Mouse (Mus musculus) embryonic facial prominence, embryonic 15.5 days (tissue): ENCODE data around the gene Dync1li2. TPM values are rescaled to one million over a fixed set of nuclear protein-coding genes. Genes with fewer than 3 reads are reported as not detected.

Source experiments
- ATAC-seq: fragments of 200-750 bp; cut with Nextera tagmentation; 2 replicates; pipeline ENCODE4 v1.8.0; 2017; ENCODE audit warnings: low read depth, moderate TSS enrichment; ENCODE audit not compliant: insufficient number of reproducible peaks, low FRiP score, low TSS enrichment
- H3K27ac ChIP-seq: fragments of 300-500 bp; sonication (generic); replicated peaks from 2 replicates; pipeline ENCODE4 v1.5.1; 2015; ENCODE audit warnings: mild to moderate bottlenecking, inconsistent platforms
- H3K27me3 ChIP-seq: fragments of 300-500 bp; sonication (generic); 2 replicates; pipeline ENCODE4 v1.6.1; 2015; ENCODE audit warnings: inconsistent platforms
- H3K36me3 ChIP-seq: fragments of 300-500 bp; sonication (generic); 2 replicates; pipeline ENCODE4 v1.6.1; 2015; ENCODE audit warnings: mild to moderate bottlenecking, inconsistent platforms
- H3K4me1 ChIP-seq: fragments of 300-500 bp; sonication (generic); 2 replicates; pipeline ENCODE4 v1.6.1; 2015; ENCODE audit warnings: inconsistent platforms
- H3K4me2 ChIP-seq: fragments of 300-500 bp; sonication (generic); replicated peaks from 2 replicates; pipeline ENCODE4 v1.6.1; 2015; ENCODE audit warnings: mild to moderate bottlenecking, inconsistent platforms
- H3K4me3 ChIP-seq: fragments of 300-500 bp; sonication (generic); replicated peaks from 2 replicates; pipeline ENCODE4 v1.5.1; 2015; ENCODE audit warnings: mild to moderate bottlenecking, inconsistent platforms
- H3K9ac ChIP-seq: fragments of 300-500 bp; sonication (generic); 2 replicates; pipeline ENCODE4 v1.6.1; 2015; ENCODE audit warnings: inconsistent platforms
- H3K9me3 ChIP-seq: fragments of 300-500 bp; sonication (generic); replicated peaks from 2 replicates; pipeline ENCODE4 v1.6.1; 2016; ENCODE audit warnings: inconsistent platforms
- WGBS: fragments of 180-500 bp; shearing (Covaris S2); methylation state at CpG from one replicate; pipeline ENCODE4 v1.1.7; 2015; 5-methylcytosine and 5-hydroxymethylcytosine counted together
- polyA plus RNA-seq: library from polyadenylated mRNA; unstranded; fragments of >200 nt; fragmentation: Nextera tagmentation; extraction: Ambion mirVana; gene quantifications from 2 replicates; pipeline ENCODE4 v1.2.1, GENCODE M21; 2015

The Dync1li2 gene
- polyA plus RNA-seq, 1 experiment from 2014 or later = 63.0 TPM

DNA sequence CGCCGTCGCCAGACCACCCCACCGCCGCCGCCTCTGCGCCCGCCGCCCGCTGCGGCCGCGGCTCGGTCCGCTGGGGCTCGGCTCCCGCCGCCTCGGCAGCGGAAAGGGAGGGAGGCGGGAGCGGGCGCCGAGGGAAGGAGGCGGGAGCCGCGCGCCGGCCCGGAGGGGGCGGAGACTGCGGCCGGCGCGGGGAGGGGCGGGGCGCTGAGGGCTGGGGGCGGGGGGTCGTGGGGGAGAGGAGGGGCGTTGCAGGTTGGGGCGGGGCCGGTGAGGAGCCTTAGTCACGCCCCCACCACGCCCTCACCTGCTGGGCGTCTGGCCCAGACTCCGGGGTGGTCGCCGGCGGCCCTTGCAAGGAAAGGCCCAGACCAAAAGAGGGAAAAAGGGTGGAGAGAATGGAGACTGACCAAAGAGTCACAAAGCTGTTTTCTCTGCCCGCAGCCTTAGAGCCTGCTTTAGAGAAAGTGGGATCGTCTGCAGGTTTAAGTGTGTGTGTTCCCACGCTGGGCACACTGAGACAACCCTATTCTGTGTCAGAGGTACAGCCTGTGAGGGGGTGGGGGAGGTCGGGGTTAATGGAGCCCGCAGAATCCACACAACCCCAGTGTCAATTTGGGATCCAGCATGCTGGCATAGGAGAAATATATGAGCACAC is 47.0 kb downstream of the Dync1li2 start, which contains the start of gene Cmtm4:
Gene Cmtm4 (minus strand): TSS at position 105 of the 655 bp plus-strand sequence.
- Histone ChIP-seq H3K27ac (peak within 1 kb of the TSS; percentile 52), H3K4me3 (peak within 1 kb of the TSS; percentile 85), H3K9ac (peak within 1 kb of the TSS; percentile 81), H3K36me3 (no peaks in the 10 kb centered on the region), H3K9me3 (no peaks in the 10 kb centered on the region), H3K27me3 (no peaks in the 10 kb centered on the region), H3K4me1 (peaks cover 18% of the 10 kb centered on the region), H3K4me2 (peak within 1 kb of the TSS; percentile 85)
- ATAC-seq = peak; percentile 89
- 3% methylated on average over 23 of the region's 54 CpGs for WGBS

DNA sequence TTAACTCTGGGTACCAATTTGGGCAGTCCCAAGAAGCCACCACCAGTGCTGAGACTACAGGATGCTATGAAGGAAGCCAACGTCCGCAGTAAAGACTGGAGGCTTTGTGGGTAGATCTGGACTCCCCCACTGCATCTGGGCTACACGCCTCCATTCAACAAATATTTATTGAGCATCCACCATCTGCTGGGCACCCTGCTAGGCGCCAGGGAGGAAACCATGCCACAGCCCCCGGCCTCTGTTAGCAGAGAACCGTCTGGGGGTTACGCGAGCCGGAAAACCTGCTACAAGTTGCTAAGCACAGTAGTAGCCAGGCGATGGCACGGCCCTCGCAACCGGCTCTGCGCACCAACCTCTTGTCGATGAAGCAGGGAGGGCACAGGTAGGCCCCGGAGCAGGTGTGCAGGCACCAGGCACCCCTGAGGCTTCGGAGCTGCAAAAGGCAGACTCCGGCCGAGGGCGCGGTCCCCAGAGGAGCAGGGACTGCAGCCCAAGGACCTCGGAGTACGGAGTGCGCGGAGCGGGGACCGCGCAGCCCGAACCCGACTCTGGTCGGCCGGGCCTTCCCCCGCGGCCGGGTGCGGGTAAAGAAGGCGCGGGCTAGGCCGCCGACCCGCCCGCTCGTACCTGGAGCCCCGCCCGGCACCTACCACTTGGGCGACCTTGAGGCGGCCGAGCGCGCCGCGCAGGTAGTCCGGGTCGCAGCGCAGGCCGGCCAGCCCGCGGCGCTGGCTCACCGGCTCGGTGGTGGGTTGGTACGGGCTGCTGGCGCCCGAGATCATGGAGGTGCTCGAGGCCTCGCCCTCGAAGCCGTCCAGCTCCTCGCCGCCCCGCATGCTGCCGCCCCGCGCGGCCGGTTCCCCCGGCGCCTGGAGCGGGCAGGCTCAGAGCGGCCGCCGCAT is 47.8 kb downstream of the Dync1li2 start:
- Histone ChIP-seq H3K4me2 (peak overlapping the region; percentile 85), H3K4me3 (peak overlapping the region; percentile 85), H3K27me3 (no peaks in the 10 kb centered on the region), H3K27ac (peak overlapping the region; percentile 52), H3K36me3 (no peaks in the 10 kb centered on the region), H3K9me3 (no peaks in the 10 kb centered on the region), H3K4me1 (peaks cover 18% of the 10 kb centered on the region), H3K9ac (peak overlapping the region; percentile 81)
- ATAC-seq = peak; percentile 76; the same call in 1 of the 2 replicates
- under 1% methylated on average over 78 of the region's 82 CpGs for WGBS

DNA sequence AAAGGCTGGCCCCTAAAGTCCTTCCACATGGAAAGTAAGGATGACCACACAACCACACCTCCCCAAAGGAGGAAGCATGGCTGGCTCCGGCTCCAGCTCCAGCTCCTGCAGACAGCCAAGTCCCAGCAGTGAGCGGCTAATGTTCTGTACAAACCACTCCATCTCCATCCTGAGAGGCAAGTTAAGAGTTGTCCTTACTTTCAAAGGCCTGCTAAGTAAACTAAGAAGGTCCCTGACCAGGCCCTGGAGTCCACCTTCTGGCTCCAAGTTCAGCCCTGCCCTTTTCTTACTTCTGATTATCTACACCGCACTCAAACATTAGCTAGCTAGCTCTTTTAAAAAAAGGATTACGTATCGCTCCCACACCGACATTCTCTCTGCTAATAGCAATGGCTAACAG is 49.1 kb downstream of the Dync1li2 start:
- Histone ChIP-seq H3K36me3 (no peaks in the 10 kb centered on the region), H3K9ac (no peak overlapping the region), H3K4me3 (peak overlapping the region; percentile 85), H3K27ac (no peak overlapping the region), H3K4me1 (peaks cover 18% of the 10 kb centered on the region), H3K9me3 (no peaks in the 10 kb centered on the region), H3K27me3 (no peaks in the 10 kb centered on the region), H3K4me2 (peak overlapping the region; percentile 85)
- ATAC-seq = no peak
- WGBS = 76% methylated on average over 6 of the region's 6 CpGs

DNA sequence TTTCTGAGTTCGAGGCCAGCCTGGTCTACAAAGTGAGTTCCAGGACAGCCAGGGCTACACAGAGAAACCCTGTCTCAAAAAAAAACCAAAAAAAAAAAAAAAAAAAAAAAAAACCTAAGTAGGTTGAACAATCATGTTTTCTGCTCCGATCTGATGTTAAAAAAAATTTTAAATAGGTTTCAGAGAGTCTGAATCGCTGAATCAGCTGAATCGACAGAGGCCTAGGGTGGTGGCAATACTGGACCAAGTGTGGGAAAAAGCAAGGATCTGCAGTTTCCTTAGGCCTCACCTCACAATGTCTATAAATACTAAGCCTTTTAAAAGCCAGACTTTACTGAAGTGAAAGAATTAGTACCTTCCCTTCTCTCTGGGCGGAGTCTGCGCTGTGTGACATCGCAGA is 49.7 kb downstream of the Dync1li2 start:
- Histone ChIP-seq H3K27me3 (no peaks in the 10 kb centered on the region), H3K27ac (no peak overlapping the region), H3K4me1 (peaks cover 19% of the 10 kb centered on the region), H3K4me2 (no peak overlapping the region), H3K9ac (no peak overlapping the region), H3K9me3 (no peaks in the 10 kb centered on the region), H3K4me3 (no peak overlapping the region), H3K36me3 (no peaks in the 10 kb centered on the region)
- WGBS = 94% methylated on average over 7 of the region's 7 CpGs
- no peak for ATAC-seq

DNA sequence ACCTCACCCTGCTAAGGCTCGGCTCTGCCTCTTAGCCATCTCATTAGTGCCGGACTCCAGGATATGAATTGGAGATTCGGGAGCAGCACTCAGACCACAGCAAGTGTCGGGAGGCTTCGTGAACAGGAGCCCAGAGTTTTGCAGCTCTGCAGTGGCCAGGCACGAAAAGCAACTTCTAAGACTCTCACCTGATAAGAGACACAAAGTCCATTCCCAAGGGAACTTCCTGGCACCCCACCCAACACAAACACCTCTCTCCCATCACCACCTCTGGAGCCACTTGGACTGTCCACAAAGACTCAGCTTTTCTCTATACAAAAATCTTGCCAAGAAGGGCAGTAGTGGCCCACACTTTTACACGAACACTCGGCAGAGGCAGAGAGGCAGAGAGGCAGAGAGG is 52.6 kb downstream of the Dync1li2 start:
- 87% methylated on average over 8 of the region's 8 CpGs for WGBS
- no peaks in the 10 kb centered on the region for H3K36me3 ChIP-seq
- H3K4me3 ChIP-seq = no peak overlapping the region
- no peak overlapping the region for H3K4me2 ChIP-seq
- peaks cover 44% of the 10 kb centered on the region for H3K4me1 ChIP-seq
- H3K9ac ChIP-seq = no peak overlapping the region
- no peak for ATAC-seq
- H3K27me3 ChIP-seq = no peaks in the 10 kb centered on the region
- no peak overlapping the region for H3K27ac ChIP-seq
- no peaks in the 10 kb centered on the region for H3K9me3 ChIP-seq

DNA sequence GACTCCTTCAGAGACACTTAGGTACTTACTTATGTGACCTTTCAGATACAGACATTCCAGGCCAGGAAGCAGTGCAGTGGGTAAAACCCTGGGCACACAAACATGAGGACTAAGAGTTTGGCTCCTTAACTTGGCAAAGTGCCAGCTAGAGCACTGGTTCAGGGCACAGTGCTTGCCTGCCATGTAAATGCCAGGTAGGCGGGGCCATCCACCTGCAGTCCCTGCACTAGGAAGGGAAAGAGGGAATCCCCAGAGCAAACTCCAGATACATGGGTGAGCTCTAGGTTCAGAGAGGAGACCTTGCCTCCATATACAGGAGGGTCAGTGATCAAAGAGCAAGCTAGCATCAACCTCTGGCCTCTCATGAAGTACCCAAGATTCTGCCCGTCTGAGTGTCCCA is 54.9 kb downstream of the Dync1li2 start:
- peaks cover 41% of the 10 kb centered on the region for H3K4me1 ChIP-seq
- no peaks in the 10 kb centered on the region for H3K27me3 ChIP-seq
- no peak overlapping the region for H3K9ac ChIP-seq
- no peak overlapping the region for H3K4me3 ChIP-seq
- H3K9me3 ChIP-seq = no peaks in the 10 kb centered on the region
- 81% methylated on average over 2 of the region's 2 CpGs for WGBS
- H3K27ac ChIP-seq = no peak overlapping the region
- H3K4me2 ChIP-seq = no peak overlapping the region
- ATAC-seq = no peak; the same call in 1 of the 2 replicates
- H3K36me3 ChIP-seq = no peaks in the 10 kb centered on the region

DNA sequence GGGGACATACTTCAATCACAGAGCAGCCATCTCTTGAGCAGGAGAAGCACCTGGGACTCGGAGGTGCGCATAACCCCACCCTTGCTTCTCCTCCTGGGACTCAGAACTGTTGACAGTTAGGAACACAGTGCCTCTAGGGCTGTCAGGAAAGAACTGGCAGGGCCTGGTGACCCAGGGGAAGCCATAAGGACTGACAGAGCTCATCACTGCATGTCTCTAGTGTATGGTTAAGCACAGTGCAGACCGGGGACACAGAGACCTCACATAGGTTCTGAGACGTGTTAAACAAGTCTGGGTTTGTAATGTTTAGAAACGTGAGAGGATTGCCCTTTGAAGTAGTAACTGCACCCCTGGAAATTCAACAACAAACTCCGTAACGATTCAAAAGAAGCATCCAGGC is 55.3 kb downstream of the Dync1li2 start:
- no peak overlapping the region; the same call in 1 of the 2 replicates for H3K27ac ChIP-seq

DNA sequence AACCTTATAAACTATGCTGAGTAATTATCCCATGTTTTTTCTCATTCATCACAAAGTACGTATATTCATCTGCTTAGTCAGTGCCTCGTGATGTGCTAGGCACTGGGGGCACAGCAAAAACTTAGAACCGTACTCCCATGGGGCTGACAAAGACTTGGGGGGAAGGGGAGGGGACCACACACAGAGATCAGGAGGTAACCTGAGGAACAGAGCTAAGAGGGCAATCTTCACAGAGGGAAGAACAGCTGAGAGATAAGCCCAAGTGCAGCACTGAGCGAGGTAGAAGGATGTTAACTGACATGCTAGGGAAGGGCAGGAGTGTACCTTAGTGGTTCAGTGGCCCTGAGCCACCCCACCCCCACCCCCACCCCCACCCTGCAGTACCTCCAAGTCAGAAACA is 56.2 kb downstream of the Dync1li2 start:
- H3K4me3 ChIP-seq = no peak overlapping the region
- no peaks in the 10 kb centered on the region for H3K9me3 ChIP-seq
- H3K4me2 ChIP-seq = no peak overlapping the region
- WGBS = 19% methylated on average over 4 of the region's 4 CpGs
- no peak overlapping the region for H3K9ac ChIP-seq
- no peaks in the 10 kb centered on the region for H3K27me3 ChIP-seq
- no peak for ATAC-seq
- H3K4me1 ChIP-seq = peaks cover 53% of the 10 kb centered on the region
- H3K27ac ChIP-seq = no peak overlapping the region
- H3K36me3 ChIP-seq = no peaks in the 10 kb centered on the region

More for the DNA sequence above, 55.3 kb downstream of the Dync1li2 start:
- ATAC-seq = peak; percentile 73; the same call in 1 of the 2 replicates
- Histone ChIP-seq H3K36me3 (no peaks in the 10 kb centered on the region), H3K9ac (no peak overlapping the region), H3K4me1 (peaks cover 45% of the 10 kb centered on the region), H3K4me3 (no peak overlapping the region), H3K4me2 (no peak overlapping the region), H3K9me3 (no peaks in the 10 kb centered on the region), H3K27me3 (no peaks in the 10 kb centered on the region)
- WGBS = 41% methylated on average over 7 of the region's 7 CpGs

DNA sequence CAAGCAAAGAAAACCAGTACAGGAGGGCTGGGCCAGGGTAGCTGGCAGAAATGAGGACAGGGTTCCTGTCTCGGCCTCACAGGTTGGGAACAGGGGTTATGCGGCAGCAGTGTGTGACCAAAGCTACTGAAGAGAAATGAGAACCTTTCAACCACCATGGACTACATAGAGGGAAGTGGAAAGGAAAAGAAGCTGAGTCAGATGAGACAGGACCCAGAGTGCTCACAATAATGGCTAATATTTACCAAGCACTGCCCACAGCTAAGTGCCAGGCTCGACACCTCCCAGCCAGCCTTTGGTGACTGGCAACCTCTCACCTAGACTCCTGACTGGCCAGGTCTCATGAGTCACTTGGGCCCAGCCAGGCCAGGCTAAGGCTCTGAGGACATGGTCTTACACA is 58.9 kb downstream of the Dync1li2 start:
- H3K9me3 ChIP-seq = no peaks in the 10 kb centered on the region
- ATAC-seq = no peak
- H3K4me1 ChIP-seq = peaks cover 56% of the 10 kb centered on the region
- H3K27ac ChIP-seq = no peak overlapping the region
- no peak overlapping the region for H3K4me2 ChIP-seq
- H3K36me3 ChIP-seq = no peaks in the 10 kb centered on the region
- 88% methylated on average over 3 of the region's 3 CpGs for WGBS
- H3K9ac ChIP-seq = no peak overlapping the region
- no peak overlapping the region for H3K4me3 ChIP-seq
- no peaks in the 10 kb centered on the region for H3K27me3 ChIP-seq

DNA sequence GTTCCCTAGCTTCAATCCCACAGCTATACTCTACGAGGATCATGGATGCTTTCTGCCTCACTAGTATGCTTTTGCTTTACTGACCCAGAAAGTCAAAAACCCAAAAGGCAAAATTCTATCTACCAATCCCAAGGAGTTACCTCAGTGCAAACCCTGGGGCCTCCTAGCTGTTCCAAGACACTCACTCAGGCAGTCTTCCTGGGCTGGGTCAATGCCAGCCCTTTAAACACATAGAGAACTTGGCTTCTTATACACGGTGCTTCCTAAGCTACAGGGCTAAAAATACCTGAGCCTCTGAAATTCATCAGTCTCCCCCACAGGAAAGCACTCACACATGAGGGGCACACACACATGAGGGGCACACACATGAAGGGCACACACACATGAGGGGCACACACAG is 59.6 kb downstream of the Dync1li2 start:
- no peak overlapping the region for H3K4me3 ChIP-seq
- no peak overlapping the region for H3K9ac ChIP-seq
- H3K27ac ChIP-seq = no peak overlapping the region; the same call in 1 of the 2 replicates
- WGBS = 39% methylated on average over 2 of the region's 2 CpGs
- no peaks in the 10 kb centered on the region for H3K36me3 ChIP-seq
- ATAC-seq = no peak
- no peaks in the 10 kb centered on the region for H3K27me3 ChIP-seq
- H3K4me1 ChIP-seq = peaks cover 56% of the 10 kb centered on the region
- no peak overlapping the region for H3K4me2 ChIP-seq
- no peaks in the 10 kb centered on the region for H3K9me3 ChIP-seq

DNA sequence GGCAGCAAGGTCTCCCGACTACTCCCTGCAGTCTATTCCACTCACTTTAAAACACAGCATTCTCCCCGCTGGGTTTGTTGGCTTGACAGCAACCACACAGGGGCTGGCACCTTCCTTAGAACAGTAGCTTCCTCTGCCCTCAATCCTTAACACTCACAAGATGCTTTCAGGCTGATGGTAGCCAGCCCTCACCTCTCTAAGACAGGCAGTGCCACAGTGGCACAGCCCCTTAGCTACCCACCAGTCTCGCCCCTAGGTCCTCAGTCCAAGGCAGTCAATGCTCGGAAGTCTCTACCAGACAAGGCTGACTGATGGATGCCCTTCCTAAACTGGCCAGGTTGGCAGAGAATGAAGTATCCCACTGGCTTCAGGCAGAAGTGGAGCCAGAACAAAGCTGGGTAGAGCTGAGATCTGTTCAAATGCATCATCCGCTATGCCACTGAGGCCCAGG is 61.9 kb downstream of the Dync1li2 start:
- Histone ChIP-seq H3K4me2 (no peak overlapping the region), H3K27me3 (no peaks in the 10 kb centered on the region), H3K9me3 (no peaks in the 10 kb centered on the region), H3K27ac (no peak overlapping the region), H3K36me3 (no peaks in the 10 kb centered on the region), H3K4me1 (peaks cover 44% of the 10 kb centered on the region), H3K9ac (no peak overlapping the region), H3K4me3 (no peak overlapping the region)
- no peak for ATAC-seq
- WGBS = 78% methylated on average over 5 of the region's 5 CpGs
